Mouse (Mus musculus) heart, adult 9 months (tissue): ENCODE results near the gene Slc35a5.

Experiments used
- DNase-seq, 2 experiments: peaks; one replicate each; pipeline ENCODE4 v3.0.0; 2022; ENCODE audit warnings: low spot score in 2 of 2

Slc35a5 gene

DNA sequence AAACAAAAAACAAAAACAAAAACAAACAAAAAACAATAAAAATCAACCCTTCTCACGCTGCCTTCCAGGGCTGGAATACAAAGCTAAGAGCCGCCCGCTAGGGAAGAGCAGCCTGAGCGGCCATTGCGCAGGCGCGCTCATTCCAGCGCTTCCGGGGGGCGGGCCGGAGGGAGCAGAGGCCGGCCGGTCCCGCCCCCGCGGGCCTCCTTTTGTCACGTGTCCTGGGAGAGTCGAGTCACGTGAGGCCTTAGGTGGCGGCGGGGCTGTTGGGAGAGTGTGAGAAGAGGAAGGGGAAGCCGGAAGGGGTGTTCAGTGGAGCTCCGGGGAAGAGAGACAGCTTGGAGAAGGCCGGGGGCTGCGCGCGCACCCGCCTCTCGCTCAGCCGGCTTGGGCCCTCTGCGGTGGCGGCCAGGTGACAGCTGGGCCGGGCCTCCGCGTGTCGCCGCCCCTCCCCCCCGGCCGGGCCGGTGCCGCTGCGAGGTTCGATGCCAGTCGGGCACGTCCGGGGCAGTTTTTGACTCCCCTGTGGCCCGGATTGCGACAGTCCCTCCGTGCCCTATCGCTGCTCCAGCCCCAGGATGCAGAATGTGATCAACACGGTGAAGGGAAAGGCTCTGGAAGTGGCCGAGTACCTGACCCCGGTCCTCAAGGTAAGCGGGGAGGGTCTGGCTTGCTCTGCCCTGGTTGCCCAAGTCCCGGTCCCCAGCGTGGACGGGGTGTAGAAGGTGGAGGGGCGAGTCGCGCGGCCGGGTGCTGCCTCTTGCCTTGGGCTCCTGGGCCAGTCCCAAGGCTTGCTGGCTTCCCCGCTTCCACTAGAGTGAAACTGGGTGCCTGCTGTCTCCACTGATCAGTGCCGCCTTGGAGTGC, at the start of gene Slc35a5, which contains the start of gene Atg3:
Gene Slc35a5, minus strand, starts transcription at position 185 of the 867 bp plus-strand sequence.
Gene Atg3, plus strand, starts transcription at position 264 of the 867 bp plus-strand sequence.
- DNase-seq, result peak; percentile 95 to 97

DNA sequence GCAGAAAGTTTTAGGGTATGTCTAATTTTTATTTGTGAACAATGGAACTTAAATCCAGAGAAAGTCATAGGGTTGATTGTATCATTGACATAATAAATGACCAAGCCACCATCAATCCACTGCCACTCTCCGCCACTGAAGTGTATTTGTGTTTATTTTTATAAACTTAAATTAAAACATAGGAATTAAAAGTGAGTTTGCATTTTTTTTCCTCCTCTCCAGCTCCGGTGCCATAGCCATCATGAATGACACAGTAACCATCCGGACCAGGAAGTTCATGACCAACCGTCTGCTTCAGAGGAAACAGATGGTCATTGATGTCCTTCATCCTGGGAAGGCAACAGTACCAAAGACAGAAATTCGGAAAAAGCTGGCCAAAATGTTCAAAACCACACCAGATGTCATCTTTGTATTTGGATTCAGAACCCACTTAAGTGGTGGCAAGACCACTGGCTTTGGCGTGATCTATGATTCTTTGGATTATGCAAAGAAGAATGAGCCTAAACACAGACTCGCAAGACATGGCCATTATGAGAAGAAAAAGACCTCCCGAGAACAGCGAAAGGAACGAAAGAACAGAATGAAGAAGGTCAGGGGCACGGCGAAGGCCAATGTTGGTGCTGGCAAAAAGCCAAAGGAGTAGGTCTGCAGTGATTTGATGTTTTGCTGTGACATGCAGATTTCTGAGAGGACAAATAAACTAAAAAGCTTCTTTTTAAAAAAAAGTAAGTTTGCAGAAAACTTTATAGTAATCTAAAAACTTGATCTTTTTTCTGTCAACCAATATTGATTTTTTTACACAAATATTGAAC, 46.6 kb upstream of the Slc35a5 start:
- no peak for DNase-seq

DNA sequence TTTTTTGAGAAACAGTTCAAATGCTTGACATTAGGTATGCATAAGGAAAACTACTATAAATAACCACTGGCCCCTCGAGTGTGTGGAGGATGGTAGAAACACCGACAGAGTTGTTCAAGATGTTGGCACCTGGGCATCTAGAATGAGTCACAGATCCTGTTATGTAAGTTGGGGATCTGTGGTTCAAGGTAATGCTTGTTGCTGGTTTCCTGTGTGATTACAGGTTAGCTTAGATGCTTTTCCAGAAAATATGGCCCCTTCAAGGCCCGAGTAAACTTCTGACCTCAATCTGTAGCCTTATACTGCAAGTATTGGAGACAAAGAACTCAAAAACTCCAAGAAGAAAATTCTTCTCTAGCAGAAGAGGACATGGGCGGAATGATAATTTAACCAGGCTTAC, 45.9 kb upstream of the Slc35a5 start:
- DNase-seq, result no peak

DNA sequence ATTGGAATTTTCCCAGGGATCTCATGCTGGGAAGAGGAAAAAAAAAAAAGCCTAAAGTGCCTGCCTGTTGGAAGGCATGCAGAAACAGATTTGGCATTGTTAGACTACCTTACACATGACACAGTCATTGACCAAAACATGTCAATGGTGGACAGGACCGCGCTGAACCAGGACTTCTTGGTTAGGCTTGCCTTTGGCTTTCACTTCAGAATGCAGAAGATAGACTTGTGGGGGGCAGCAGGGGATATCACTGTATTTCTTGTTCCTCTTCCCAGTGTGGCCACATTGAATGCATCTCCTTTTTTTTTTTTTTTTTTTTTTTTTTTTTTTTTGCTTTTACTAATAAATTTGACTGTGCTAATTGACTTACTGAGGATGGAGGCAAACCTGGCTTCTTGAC, 42.9 kb upstream of the Slc35a5 start:
- no peak for DNase-seq

DNA sequence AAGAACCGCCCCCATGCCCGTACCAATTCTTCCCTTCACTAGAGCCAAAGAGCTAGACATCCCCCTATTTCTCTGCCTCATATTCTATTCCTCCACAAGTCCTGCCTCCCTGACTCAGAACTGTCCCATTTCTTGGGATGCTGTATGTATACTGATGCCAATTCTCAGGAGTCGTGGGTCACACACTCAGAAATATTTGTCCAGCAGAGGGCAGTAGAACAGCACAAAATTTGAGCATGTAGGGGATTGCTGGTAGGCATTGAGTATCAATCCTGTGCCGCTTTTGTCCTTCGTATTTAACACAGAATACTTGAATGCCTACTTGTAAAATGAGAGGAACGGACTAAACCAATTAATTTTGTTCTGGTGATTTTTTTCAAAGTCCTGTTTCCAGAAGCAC, 38.3 kb upstream of the Slc35a5 start:
- DNase-seq, result peak; percentile 44 to 64

DNA sequence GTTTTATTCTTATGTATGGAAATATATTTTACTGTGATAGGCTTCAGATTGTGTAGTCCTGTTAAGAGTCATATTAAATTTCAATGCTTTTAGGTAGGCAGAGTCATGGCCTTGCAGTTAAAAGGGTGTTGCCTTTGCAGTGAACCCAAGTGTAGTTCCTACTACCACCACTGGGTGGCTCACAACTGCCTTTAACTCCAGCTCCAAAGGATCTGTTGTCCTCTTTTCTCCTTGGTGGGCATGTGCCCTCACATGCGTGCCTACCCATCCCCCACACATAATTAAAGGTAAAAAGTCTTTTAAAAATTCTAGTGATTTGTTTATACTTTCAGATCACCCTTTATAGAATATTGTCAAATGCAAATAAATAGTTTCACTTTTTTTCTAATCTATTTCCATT, 34.1 kb upstream of the Slc35a5 start:
- DNase-seq, result peak; percentile 8 to 60

DNA sequence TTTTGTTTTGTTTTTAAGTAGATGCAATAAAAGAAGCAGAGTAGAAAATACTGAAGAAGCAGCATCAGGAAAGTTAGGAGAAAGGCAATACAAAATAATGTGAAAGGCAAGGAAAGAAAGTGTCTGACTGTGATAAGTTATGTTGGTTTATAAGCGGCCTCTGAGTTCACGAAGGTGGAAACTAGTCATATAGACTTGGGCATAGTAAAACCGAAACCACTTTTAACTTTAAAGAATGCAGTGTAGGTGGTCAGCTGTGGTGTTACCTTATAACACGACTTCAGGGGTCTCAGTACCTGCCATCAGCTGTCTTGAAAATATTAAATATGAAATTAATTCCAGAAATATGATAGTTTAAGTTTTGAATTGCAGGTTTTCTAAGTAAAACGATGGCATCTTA, 23.3 kb upstream of the Slc35a5 start:
- no peak for DNase-seq

DNA sequence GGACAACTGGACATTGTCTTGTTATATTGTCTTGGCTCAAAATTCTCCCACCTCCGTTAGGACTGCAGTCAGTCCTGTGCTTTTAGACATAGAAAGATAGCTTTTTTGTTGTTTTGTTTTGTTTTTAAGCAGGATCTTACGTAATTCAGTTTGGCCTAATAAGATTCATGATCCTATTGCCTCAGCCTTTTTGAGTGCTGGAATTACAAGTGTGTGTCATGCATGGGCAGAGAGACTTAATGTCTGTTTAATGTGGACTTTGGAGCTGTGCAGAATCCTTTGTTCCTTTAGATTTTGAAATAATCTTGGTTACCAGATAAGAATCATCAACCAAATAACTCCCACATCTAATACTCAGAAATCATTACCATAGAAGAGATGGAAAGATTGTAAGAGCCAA, 20.0 kb upstream of the Slc35a5 start:
- no peak for DNase-seq

DNA sequence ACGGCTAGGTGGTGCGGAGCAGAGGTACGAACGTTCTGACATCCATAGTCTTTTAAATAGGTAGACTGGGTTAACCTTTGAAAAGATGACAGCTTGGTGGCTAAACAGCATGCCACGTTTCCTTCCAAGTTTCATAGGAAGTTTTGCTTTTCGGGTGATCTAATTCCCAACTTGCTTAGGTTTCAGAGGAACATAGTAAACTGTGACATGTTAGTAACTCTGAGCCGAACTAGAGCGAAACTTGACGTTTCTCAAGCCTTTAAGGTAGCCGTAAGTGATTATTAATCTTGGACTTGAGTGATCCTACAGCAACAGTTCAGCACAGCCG, 847 bp upstream of the Slc35a5 start:
- no peak for DNase-seq

DNA sequence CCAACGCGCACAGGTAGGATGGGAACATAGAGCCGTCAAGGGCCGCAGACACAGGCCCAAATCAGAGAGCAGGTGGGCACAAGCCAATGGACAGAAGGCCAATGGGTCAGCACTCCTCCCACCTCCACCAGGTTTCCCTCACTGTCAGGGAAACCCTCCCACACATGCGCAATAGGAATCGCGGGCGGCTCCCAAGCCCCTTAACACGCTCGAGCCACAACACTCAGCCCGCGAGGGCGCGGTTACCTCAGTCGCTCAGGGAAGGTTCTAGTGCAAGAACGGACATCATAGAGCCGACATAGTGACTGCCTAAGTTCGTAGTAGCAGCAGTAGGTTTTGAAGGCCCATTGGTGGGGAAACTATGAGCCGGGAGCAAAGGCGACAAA, 377 bp downstream of the Slc35a5 start:
- DNase-seq, result peak; percentile 62 to 74

DNA sequence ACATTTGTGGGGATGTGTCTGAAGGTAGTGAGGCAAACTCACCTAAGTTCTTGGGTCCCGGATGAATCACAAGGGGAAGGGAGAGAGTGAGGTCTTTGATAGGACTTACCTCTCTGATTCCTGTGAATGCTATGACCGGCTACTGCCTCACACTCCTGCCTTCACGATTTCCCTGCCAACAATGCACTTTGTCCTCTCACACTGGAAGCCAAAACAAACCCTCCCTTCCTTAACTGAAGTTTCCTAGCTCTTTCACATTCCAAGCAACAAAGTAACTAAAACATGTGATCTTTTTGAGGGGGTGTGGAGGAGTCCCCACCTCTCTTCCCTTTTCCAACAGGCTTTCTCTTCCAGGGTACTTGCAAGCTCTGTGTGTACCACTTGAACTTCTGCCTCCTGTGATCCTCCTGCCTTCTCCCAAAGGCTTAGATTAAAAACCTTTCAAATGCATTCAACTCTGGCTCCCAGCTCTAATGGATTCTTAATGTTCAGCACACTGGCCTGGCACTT, 3.7 kb downstream of the Slc35a5 start:
- no peak for DNase-seq

DNA sequence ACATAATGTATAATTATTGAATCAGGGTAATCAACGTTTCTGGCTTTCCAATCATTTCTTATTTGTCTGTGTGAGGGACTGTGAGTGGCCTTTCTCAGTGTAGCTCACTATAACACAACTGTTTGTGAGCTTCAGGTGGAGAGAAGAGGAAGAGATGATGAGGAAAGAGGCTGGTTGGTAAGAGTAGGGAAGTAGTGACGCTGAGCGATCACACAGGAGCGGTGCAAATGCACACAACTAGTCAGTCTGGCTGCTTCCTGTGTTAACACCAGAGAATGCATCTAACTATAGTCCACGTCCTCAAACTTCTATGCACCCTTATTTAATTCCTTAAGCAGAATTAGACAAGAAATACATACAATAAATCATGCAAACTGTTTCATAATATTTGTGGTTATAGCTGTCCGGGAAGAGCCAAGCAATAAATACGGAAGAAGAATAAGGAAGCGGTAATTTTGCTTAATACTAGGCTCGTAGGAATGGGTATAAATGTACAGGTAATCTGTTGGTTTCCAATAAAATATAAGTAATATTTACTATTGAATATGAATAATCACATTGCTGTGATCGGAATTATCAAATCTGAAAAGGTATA, 9.9 kb downstream of the Slc35a5 start:
- DNase-seq, result no peak

DNA sequence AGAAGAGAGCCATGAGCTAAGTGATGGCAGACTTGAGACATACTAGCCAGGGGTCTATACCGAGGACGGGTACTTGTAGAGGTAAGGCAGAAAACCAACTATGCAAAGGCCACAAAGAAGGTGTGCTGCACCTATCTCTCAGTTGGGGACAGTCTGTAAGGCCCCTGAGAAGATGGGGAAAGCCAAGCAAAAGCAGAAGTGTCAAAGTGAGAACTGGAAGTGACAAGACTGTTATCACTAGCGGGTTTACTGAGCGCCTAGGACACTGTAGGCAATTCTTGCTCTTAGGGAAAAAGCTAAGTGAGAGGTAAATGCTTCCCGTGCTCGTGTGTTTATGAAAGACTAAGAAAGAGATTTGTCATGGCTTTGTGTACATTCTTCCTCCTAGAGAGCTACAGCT, 13.4 kb downstream of the Slc35a5 start:
- DNase-seq, result no peak

DNA sequence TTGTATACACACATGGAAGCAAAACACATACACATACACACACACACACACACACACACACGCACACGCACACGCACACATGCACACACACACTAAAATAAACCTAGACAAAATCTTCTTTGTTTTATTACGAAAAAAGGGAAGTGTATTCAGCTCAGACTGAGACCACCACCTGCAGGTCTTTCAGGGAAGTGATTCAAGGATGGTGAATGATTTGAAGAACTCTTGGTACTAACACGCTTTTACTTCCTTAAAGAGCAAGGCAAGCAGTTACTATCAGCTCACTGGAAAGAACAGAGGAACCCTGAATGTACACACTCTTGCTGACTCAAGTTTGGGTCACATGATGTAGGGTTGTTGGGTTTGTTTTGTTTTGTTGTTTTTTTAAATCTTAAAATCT, 15.9 kb downstream of the Slc35a5 start:
- no peak for DNase-seq

DNA sequence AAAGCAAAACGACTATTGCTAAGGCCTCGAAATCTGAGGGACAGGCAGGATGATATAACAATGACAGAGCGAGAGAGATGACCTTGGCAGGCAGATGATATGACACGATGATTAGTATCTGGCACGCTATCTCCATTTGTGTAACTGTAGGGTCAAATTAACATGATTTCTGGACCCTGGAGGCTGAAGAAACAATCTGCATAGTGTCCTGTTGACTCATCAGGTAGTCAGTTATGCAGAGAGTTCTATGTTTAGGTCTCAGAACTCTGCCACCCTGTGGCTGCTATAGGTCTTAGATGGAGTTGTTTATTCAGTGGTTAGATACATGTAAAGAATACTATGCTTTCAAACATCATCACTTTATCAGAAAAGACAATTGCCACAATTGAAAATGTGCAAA, 16.8 kb downstream of the Slc35a5 start:
- DNase-seq, result no peak

DNA sequence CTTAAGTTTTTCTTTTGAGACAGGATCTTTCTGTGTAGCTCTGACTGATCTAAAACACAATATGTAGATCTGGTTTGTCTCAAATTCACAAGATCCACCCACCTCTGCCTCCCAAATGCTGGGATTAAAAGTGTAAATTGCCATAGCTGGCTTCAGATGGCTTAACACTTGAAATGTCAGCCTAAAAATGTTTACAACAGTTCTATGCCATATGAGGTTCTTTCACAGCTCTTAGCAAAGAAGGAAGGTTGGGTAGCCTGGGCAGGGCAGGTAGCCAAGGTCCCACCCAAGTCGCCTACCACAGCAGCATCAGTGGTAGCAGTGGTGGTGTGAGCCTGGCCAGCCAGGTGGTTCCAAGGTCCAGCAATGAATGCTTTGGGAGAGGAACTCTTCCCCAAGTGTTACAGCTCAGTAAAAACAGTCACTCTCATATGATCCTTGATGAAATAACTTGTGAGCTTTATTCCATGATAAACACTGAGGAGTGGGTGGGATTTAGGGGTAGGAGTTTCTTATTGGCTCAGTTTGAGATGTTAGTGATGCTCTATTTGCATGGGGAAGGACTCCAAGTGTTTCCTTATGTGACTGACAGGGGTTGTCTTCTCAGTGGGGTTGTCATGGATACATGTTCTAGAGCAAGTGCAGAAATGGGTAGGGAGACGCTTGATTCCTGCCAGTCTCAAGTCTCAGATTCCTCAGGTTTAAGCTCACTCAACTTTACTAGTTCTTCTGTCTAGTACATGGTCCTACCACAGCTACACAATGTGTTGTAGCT, 30.4 kb downstream of the Slc35a5 start:
- no peak for DNase-seq

DNA sequence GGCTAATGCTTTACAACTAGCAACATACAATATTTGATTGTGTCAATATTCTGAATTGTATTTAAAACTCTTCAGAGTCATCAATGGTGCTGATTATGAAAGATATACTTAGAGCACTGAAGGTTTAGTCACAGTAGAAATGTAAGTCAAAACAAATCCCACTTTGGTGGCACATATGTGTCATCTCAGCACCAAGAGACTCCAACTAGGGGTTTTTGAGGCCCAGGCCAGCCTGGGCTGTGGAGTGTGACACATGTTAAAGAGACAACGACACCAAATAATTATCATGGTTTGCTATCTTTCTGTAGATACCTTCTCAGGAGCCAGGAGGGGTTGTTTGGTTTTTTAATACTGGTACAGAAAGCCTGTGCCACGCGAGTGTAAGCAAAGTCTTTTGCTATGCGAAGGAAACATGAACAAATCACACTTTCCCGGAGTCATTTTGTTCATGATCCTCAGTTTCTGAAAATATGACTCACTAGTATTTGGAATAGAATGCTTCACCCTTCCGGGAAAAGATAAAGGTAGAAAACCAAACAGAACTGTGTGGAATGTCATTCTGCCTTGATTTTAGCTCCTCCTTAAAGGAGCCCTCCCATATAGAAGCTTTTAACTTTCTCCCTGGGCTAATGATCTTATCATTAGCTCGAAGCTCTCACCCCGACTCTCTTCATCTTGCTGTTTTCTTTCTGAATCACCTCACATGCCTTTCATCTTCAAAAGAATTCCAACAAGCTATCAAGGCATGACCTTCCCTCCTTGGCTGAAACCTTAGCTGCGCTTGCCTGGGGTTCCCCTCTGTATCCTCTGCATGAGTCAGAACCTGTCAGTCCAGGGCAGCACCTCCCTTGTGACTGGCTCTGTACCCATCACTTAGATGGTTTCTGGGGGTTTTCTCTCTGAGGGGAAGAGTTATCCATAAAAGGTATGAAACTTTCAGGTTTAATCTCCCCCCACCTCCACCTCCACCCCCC, 34.0 kb downstream of the Slc35a5 start:
- no peak for DNase-seq

DNA sequence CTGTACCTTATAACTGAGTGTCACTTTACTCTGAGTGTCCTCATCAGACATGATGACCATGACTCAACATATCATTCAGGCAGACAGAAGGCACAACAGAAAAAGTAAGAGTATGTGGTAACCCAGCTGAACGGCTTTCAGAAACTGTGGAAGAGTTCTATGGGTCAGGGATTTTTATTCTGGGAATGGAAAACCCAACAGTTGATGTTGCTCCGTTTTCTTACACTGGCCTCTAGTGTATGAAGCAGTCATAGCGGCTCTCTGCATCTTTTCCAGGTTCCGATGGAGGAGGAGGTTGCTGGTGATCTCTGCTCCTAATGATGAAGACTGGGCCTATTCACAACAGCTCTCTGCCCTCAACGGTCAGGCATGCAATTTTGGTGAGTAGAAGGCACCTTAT, 35.9 kb downstream of the Slc35a5 start:
- peak; percentile 23 to 51 for DNase-seq

DNA sequence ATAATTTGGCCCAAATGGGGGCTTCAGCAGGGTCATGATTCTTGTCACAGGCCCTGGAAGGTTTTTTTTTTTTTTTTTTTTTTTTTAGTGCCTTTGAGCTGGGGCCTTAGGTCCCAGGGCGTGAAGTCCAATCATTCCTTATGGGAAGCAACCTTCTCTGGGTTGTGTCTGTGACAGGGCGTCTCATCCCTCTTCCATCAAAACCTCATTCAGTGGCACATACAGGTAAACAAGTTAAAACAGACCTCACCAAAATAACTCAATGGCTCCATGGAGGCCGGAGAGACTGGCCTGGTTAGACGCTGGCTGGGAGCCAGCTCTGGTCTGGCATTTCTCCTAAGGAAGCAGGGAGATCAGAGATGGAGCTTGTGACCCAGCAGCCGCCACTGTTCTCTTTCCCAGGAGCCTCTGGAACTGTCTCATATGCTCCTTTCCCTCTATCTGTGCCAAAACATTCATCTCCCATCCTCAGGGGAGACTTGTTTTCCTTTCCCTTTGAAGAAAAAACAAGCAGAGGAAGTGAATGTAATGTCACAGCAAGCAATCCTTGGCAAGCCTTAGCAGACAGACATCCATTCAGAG, 37.6 kb downstream of the Slc35a5 start:
- DNase-seq, result peak; percentile 78 to 80

DNA sequence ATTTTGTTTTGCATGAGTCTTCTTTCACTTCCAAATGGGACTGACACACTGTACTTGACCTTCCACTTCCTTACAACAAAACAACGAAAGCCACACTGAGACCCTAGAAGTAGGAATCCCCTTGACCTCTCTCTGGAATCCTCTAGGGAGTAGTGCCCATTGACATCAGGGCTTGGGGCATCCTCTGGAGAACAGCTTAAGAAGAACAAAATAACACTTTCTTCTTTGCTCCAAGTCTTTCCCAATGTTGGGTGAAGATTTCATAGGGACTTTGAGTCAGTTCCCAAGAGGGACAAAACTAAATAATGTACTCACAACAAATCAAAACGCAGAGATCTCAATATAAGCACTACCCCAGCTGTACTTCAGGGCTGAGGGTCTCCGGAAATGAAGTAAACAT, 39.7 kb downstream of the Slc35a5 start:
- DNase-seq, result no peak
